Mouse (Mus musculus) skeletal muscle tissue, postnatal 0 days (tissue): ENCODE measurements around the gene Psenen. TPM values are rescaled to one million over a fixed set of nuclear protein-coding genes. Genes with fewer than 3 reads are reported as not detected.

ENCODE experiments used
- microRNA-seq, 2 experiments: library from miRNA; unstranded; fragments of <30 nt; microRNA quantifications; one replicate each; pipeline ENCODE4; 2016
- polyA plus RNA-seq: library from polyadenylated mRNA; unstranded; fragments of >200 nt; fragmentation: Nextera tagmentation; extraction: Ambion mirVana; gene quantifications from 2 replicates; pipeline ENCODE4 v1.2.1, GENCODE M21; 2015

Gene Psenen
- 120 and 135 TPM in 2 replicates for polyA plus RNA-seq

GRCm38 (mm10) chr7:30563117-30563905 lies at the start of gene Psenen, which contains the start of the genes U2af1l4 and Gm49396:
Psenen (minus strand) TSS chr7:30563627.
U2af1l4 (plus strand) TSS chr7:30563301.
Gm49396 (plus strand) TSS chr7:30563344.

GRCm38 (mm10) chr7:30612654-30613402 lies 49.4 kb upstream of the Psenen start, which contains the start of gene Upk1a:
Upk1a (minus strand) TSS chr7:30612847.

GRCm38 (mm10) chr7:30598786-30599185 lies 35.4 kb upstream of the Psenen start, which contains the start of gene Zbtb32:
Zbtb32 (minus strand) TSS chr7:30598909.

DNA sequence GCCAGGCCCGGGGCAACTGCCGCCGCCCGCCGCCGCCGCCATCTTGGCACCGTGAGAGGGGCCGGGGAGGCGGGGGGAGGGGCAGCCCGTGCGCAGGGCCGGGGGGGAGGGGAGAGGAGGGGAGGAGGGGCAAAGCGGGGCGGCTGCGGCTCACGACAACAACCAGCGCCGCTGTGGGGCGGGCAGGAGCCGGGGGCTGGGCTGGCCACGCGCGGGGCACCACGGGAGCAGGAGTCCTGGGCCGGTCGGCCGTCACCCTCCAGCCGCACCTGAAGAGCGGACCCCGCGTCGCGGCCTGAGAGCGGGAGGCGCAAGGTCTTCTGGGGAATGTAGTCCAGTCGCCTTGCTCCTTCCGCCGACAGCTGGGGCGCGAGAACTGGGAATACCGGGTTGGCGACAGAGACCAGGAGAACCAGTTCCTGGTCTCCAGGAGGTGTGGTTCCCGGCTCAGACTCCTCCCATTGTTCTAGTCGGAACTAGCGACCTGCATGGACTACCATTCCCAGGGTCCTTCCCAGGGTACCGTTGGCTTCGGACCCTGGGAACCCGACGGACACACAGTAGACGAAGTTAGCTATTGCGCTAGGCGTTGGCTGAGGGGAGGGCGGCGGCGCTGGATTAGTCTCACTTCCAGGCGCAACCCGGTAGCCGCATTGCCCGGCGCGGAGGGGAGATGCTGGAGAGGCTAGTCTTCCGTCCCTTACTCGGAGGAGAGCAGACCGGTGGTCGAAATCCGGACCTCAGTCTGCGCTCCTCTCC lies 25.4 kb upstream of the Psenen start, which contains the start of gene Kmt2b:
Gene Kmt2b (minus strand): TSS at position 51 of the 759 bp plus-strand sequence.

DNA sequence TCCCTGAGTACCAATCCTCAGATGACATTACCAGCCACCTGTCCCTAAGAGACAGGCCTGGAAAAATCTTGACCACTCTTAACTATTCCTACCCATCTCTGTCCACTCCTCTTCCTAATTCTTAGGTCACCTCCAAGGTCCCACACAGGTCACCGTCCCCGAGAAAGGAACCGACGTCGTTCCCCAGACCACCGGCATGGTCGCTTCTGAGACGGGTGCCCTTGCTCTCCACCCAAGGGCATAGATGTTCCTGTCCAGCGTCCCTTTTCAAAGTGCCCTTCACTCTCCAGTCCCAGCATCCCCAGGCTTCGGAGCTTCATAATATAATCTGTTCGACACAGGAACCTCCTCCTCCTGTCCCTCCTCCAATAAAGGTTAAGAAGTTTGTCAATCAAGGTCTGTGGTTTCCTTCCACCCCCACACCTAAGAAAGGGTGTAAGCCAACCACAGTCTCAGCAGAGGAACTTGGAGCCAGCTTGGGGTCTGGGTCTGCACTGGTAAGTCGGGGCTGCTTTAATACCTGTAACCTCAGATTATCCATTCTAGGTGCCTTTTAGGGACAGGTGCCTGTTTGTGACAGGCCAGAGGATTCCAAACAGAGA lies 1.6 kb upstream of the Psenen start, which contains the start of gene Igflr1:
Gene Igflr1 (plus strand): TSS at position 458 of the 602 bp plus-strand sequence.

GRCm38 (mm10) chr7:30559443-30559954 lies 3.9 kb downstream of the Psenen start, which contains the start of gene Lin37:
Lin37 (minus strand) TSS chr7:30559838.

DNA sequence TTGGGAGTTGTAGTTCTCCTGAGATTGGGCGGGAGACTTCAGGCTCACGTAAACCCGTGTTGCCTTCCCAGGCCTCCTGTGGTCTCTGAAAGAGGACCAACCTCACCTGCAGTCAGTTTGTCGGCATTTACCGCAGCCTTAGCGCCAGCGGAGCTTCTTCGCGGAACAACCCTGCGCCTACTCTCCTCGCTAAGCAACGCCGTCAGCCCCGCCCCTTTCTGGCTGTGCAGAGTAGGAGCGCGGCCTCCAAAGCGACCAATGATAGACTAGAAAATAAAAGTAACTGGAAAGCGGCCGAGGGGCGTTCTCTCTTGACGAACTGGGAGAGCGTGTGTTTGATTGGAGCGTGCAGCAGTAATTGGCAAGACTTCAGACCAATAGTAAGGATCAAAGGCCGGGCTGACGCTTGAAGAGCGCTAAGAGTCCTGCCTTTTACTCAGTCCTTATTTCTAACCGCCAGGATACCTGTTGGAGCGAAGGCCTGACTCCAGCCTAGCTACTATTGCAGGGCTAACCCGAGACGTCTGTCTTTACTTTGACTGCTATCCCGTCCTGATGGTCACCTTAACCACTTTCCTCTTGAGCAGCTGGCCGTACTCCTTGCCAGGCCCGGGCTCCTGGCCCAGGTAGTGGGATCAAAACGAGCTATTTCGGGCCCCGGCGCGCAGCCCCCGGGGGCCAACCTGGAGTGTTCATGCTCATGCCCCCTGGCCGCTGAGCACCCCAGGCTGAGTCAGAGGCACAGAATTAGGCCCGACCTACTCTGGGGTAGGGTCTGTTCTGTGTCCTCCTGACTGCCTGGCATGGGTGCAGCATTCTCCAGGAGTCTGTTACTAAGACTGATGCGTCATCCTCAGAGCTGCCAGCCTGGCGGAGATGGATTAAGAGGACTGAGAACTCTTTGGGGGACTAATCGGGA lies 11.1 kb downstream of the Psenen start, which contains the start of the genes Hspb6 and Proser3:
Gene Hspb6 (plus strand): TSS at position 77 of the 919 bp plus-strand sequence.
Gene Proser3 (minus strand): TSS at position 198 of the 919 bp plus-strand sequence.

DNA sequence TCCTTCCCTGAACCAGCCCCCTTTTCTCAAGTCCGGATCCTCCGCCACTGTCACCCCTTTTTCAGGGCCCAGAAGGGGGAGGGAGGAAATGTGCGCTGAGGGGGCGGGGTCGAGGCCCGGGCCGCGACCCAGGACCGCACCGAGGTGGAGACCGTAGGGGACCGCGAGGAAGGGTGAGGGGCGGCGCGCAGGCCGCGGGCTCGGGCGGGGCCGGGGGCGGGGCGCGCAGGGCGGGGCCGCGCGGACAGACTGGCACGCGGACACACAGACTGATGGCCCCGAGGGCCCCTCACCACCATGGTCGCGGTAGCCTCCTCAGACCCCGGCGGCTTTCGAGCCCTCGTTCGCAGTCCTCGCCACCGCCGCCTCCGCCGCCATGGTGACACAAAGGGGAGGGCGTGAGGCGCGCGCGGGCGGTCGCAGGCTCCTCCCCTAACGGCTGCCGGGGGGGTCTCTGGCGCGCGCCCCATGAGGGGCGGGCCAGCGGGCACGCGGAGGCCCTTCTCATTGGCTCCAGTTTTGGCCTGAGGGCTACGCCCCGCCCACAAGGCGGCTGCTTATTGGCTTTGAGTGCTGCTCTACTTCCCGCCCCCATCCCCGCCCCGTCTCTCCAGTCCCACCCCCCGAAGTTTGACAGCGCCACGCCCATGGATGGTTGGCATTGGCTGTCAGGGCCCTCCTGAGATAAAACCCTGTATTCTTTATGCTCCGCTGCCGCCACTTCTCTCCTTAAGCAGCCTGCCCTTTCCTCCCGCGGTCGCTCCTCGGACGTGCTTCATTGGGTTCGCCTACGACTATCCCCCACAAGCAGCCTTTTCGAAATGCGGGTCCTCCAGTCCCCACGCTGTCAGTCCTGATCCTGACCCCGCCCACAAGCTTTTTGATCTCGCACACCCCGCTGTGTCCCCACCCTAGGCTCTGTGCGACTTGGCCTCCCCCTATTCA lies 28.5 kb downstream of the Psenen start, which contains the start of gene Arhgap33:
Gene Arhgap33 (minus strand): TSS at position 428 of the 945 bp plus-strand sequence.

Small RNA genes within 50 kb of the gene (microRNA-seq; reads per million reads assigned to microRNA genes)
- gene Gm38670: 1.2 to 1.3 reads per million in 2 experiments
- gene Mir3569: 0 reads per million in 2 experiments

Other genes with a start within 250 kb of the Psenen start
- gene Syne4, start 248.8 kb downstream of the Psenen start, polyA plus RNA-seq: 4.4 and 5.0 TPM in 2 replicates
- 1.6 TPM in 1 of 2 replicates, not detected in the other for gene E130208F15Rik, start 241.9 kb downstream of the Psenen start, polyA plus RNA-seq
- gene Sdhaf1, start 239.7 kb downstream of the Psenen start, polyA plus RNA-seq: 19.2 and 19.3 TPM in 2 replicates
- 1.1 TPM in 2 replicates for gene Lrfn3, start 200.9 kb downstream of the Psenen start, polyA plus RNA-seq
- 68.8 and 91.3 TPM in 2 replicates for gene Tyrobp, start 149.9 kb downstream of the Psenen start, polyA plus RNA-seq
- 2.9 and 3.6 TPM in 2 replicates for gene Hcst, start 143.8 kb downstream of the Psenen start, polyA plus RNA-seq
- gene Nfkbid, start 141.9 kb downstream of the Psenen start, polyA plus RNA-seq: 0.27 and 0.44 TPM in 2 replicates
- 2.2 and 2.6 TPM in 2 replicates for gene Aplp1, start 118.1 kb downstream of the Psenen start, polyA plus RNA-seq
- 0.09 and 0.23 TPM in 2 replicates for gene Kirrel2, start 105.9 kb downstream of the Psenen start, polyA plus RNA-seq
- gene Nphs1, start 105.3 kb downstream of the Psenen start, polyA plus RNA-seq: 0.10 TPM in 1 of 2 replicates, not detected in the other
- 0.07 TPM in 1 of 2 replicates, not detected in the other for gene Prodh2, start 70.0 kb downstream of the Psenen start, polyA plus RNA-seq
- gene Arhgap33, start 28.6 kb downstream of the Psenen start, polyA plus RNA-seq: 1.6 and 1.7 TPM in 2 replicates
- gene Hspb6, start 11.4 kb downstream of the Psenen start, polyA plus RNA-seq: 249 and 337 TPM in 2 replicates
- gene Proser3, start 11.3 kb downstream of the Psenen start, polyA plus RNA-seq: 3.3 TPM in 2 replicates
- 27.5 and 27.9 TPM in 2 replicates for gene Lin37, start 3.8 kb downstream of the Psenen start, polyA plus RNA-seq
- 84.5 and 85.4 TPM in 2 replicates for gene U2af1l4, start 326 bp downstream of the Psenen start, polyA plus RNA-seq
- 3.2 and 3.3 TPM in 2 replicates for gene Gm49396, start 283 bp downstream of the Psenen start, polyA plus RNA-seq
- 0.66 and 1.7 TPM in 2 replicates for gene Igflr1, start 1.8 kb upstream of the Psenen start, polyA plus RNA-seq
- 3.0 and 3.9 TPM in 2 replicates for gene Kmt2b, start 25.1 kb upstream of the Psenen start, polyA plus RNA-seq
- 0.10 and 0.15 TPM in 2 replicates for gene Zbtb32, start 35.3 kb upstream of the Psenen start, polyA plus RNA-seq
- 0.39 and 0.53 TPM in 2 replicates for gene Upk1a, start 49.2 kb upstream of the Psenen start, polyA plus RNA-seq
- 1,910 and 2,111 TPM in 2 replicates for gene Cox6b1, start 62.5 kb upstream of the Psenen start, polyA plus RNA-seq
- gene Etv2, start 72.2 kb upstream of the Psenen start, polyA plus RNA-seq: not detected in 2 replicates
- 65.4 and 67.4 TPM in 2 replicates for gene Rbm42, start 86.7 kb upstream of the Psenen start, polyA plus RNA-seq
- gene Haus5, start 101.4 kb upstream of the Psenen start, polyA plus RNA-seq: 7.5 and 9.5 TPM in 2 replicates
- gene Pmis2, start 108.0 kb upstream of the Psenen start, polyA plus RNA-seq: not detected in 2 replicates
- gene 2200002J24Rik, start 135.3 kb upstream of the Psenen start, polyA plus RNA-seq: 0.33 TPM in 1 of 2 replicates, not detected in the other
- 0.15 and 0.22 TPM in 2 replicates for gene Atp4a, start 148.6 kb upstream of the Psenen start, polyA plus RNA-seq
- 227 and 250 TPM in 2 replicates for gene Tmem147, start 165.9 kb upstream of the Psenen start, polyA plus RNA-seq
- gene Gapdhs, start 180.1 kb upstream of the Psenen start, polyA plus RNA-seq: 0.21 TPM in 1 of 2 replicates, not detected in the other
- 0.45 and 25.6 TPM in 2 replicates for gene Sbsn, start 187.8 kb upstream of the Psenen start, polyA plus RNA-seq
- 0.51 and 65.3 TPM in 2 replicates for gene Dmkn, start 200.1 kb upstream of the Psenen start, polyA plus RNA-seq
- gene Krtdap, start 224.3 kb upstream of the Psenen start, polyA plus RNA-seq: 8.3 and 219 TPM in 2 replicates